Comparison of ENCODE assay signal across 23 mouse cellular contexts in genomic region chr6:140133734-140134133, GRCm38 (mm10).
DNase-seq lines count a peak whose midpoint lies in the region; TF ChIP-seq lines count a peak whose summit lies in the region.
"Had no signal": no experiment of that assay in that cellular context is flagged by ENCODE, and none has a peak within 500 bp of the region (broad histone marks: within the 10 kb centered on the region; RNA-seq: fewer than 3 reads in every experiment).

No protein-coding gene starts in this region.

- peak; percentile 7 to 26 for DNase-seq in cerebellum, postnatal 10 days
- DNase-seq in cerebellum, adult 11-12 months: no peak
- DNase-seq in left cerebral cortex, postnatal 4 days: peak; percentile 8
- DNase-seq in left cerebral cortex, adult 2 months (ENCODE audit: extremely low spot score in 1 of 2, low spot score in 2 of 2): no peak
- peak; percentile 20 for DNase-seq in right cerebral cortex, postnatal 25 days
- no peak for DNase-seq in right cerebral cortex, adult 2 months (ENCODE audit: low spot score in 2 of 2)
- DNase-seq: adrenal gland, adult 8-10 months; adrenal gland, postnatal 25 days; cerebellum, adult 11 months; cerebellum, adult 8-10 months; cerebellum, postnatal 14 days; gastrocnemius, postnatal 10 days; gastrocnemius, postnatal 36 days; heart, adult 2 months; heart, postnatal 14 days; heart, postnatal 4 days had no signal

- no peak overlapping the region for H3K4me3 ChIP-seq in left cerebral cortex, adult 2 months
- H3K4me3 ChIP-seq: forebrain, embryonic 10.5 days; forebrain, embryonic 13.5 days; heart, adult 2 months; heart, embryonic 10.5 days; heart, embryonic 13.5 days; hindbrain, embryonic 12.5 days; hindbrain, embryonic 15.5 days; intestine, embryonic 15.5 days had no signal

- intact Hi-C loops in left cerebral cortex, postnatal 4 days (cut with DNase I): no loop called here
- intact Hi-C loops in left cerebral cortex, adult 2 months (cut with DNase I): no loop called here

- no peak for TF ChIP-seq CTCF in left cerebral cortex, adult 2 months (IDR thresholded peaks at IDR 0.05)

- H3K27ac ChIP-seq in left cerebral cortex, adult 2 months: no peak overlapping the region
- H3K27ac ChIP-seq: forebrain, embryonic 10.5 days; forebrain, embryonic 13.5 days; heart, adult 2 months; heart, embryonic 10.5 days; heart, embryonic 13.5 days; hindbrain, embryonic 12.5 days; hindbrain, embryonic 15.5 days; intestine, embryonic 15.5 days had no signal

Comparison
In these comparisons a context has a peak if more than half of its experiments do, and no peak if none do; other contexts are left out.
1. DNase-seq: peak in cerebellum, postnatal 10 days (2 of 2), left cerebral cortex, postnatal 4 days (single experiment) and right cerebral cortex, postnatal 25 days (single experiment); none in cerebellum, adult 11-12 months (single experiment), left cerebral cortex, adult 2 months (0 of 2) and right cerebral cortex, adult 2 months (0 of 2).